Mouse (Mus musculus) heart, embryonic 11.5 days (tissue): ENCODE measurements around the gene Gsk3b. TPM values are rescaled to one million over a fixed set of nuclear protein-coding genes. Genes with fewer than 3 reads are reported as not detected.

Source experiments
- ATAC-seq: fragments of 200-750 bp; cut with Nextera tagmentation; replicated peaks from 2 replicates; pipeline ENCODE4 v1.8.0; 2017; ENCODE audit warnings: moderate library complexity; ENCODE audit not compliant: insufficient number of reproducible peaks, low FRiP score, low TSS enrichment
- H3K27ac ChIP-seq: fragments of 300-500 bp; sonication (generic); 2 replicates; pipeline ENCODE4 v1.5.1; 2014; ENCODE audit warnings: mild to moderate bottlenecking, low read depth, low read length
- H3K27me3 ChIP-seq: fragments of 300-500 bp; sonication (generic); 2 replicates; pipeline ENCODE4 v1.6.1; 2014; ENCODE audit warnings: mild to moderate bottlenecking, low read length, mixed read lengths; ENCODE audit not compliant: control insufficient read depth, insufficient read depth
- H3K36me3 ChIP-seq: fragments of 300-500 bp; sonication (generic); 2 replicates; pipeline ENCODE4 v1.6.1; 2014; ENCODE audit warnings: mild to moderate bottlenecking, low read length, moderate library complexity, mixed read lengths; ENCODE audit not compliant: control insufficient read depth, insufficient read depth
- H3K4me1 ChIP-seq: fragments of 300-500 bp; sonication (generic); 2 replicates; pipeline ENCODE4 v1.6.1; 2014; ENCODE audit warnings: low read length; ENCODE audit not compliant: control insufficient read depth, insufficient read depth
- H3K4me2 ChIP-seq: fragments of 300-500 bp; sonication (generic); 2 replicates; pipeline ENCODE4 v1.6.1; 2014; ENCODE audit warnings: mild to moderate bottlenecking, moderate library complexity
- H3K4me3 ChIP-seq: fragments of 300-500 bp; sonication (generic); 2 replicates; pipeline ENCODE4 v1.5.1; 2014; ENCODE audit warnings: low read depth, low read length
- H3K9ac ChIP-seq: fragments of 300-500 bp; sonication (generic); 2 replicates; pipeline ENCODE4 v1.6.1; 2014; ENCODE audit warnings: mild to moderate bottlenecking, low read depth, low read length, moderate library complexity
- H3K9me3 ChIP-seq: fragments of 300-500 bp; sonication (generic); replicated peaks from 2 replicates; pipeline ENCODE4 v1.6.1; 2016; ENCODE audit warnings: low read length; ENCODE audit not compliant: control insufficient read depth
- WGBS: fragments of 180-500 bp; shearing (Covaris S2); extraction: QIAGEN DNeasy Blood & Tissue Kit; methylation state at CpG from one replicate; pipeline ENCODE4 v1.1.7; 2014; ENCODE audit not compliant: insufficient replicate concordance; 5-methylcytosine and 5-hydroxymethylcytosine counted together
- polyA plus RNA-seq: library from polyadenylated mRNA; unstranded; fragments of >200 nt; fragmentation: Nextera tagmentation; extraction: Ambion mirVana; gene quantifications from 2 replicates; pipeline ENCODE4 v1.2.1, GENCODE M21; 2014

Gsk3b gene
- polyA plus RNA-seq, 1 experiment from 2014 or later = 57.5 TPM

GRCm38 (mm10) chr16:38080201-38080600 is 8.6 kb upstream of the Gsk3b start:
- no peaks in the 10 kb centered on the region for H3K9me3 ChIP-seq
- 60% methylated on average over 1 of the region's 1 CpGs for WGBS
- no peak overlapping the region for H3K4me2 ChIP-seq
- no peaks in the 10 kb centered on the region for H3K36me3 ChIP-seq
- no peak overlapping the region for H3K9ac ChIP-seq
- H3K27ac ChIP-seq = no peak overlapping the region
- H3K27me3 ChIP-seq = no peaks in the 10 kb centered on the region
- H3K4me1 ChIP-seq = no peaks in the 10 kb centered on the region
- no peak for ATAC-seq
- H3K4me3 ChIP-seq = no peak overlapping the region

GRCm38 (mm10) chr16:38087231-38087630 is 1.6 kb upstream of the Gsk3b start:
- WGBS = 50% methylated on average over 10 of the region's 10 CpGs
- no peaks in the 10 kb centered on the region for H3K9me3 ChIP-seq
- H3K4me2 ChIP-seq = peak overlapping the region; percentile 91
- H3K4me1 ChIP-seq = no peaks in the 10 kb centered on the region; the same call in 1 of the 2 replicates
- peak overlapping the region; percentile 18; the same call in 1 of the 2 replicates for H3K9ac ChIP-seq
- peak overlapping the region; percentile 97; the same call in 1 of the 2 replicates for H3K27ac ChIP-seq
- H3K27me3 ChIP-seq = no peaks in the 10 kb centered on the region
- H3K4me3 ChIP-seq = peak overlapping the region; percentile 70
- no peaks in the 10 kb centered on the region for H3K36me3 ChIP-seq
- ATAC-seq = no peak

GRCm38 (mm10) chr16:38087645-38088125 is 1.1 kb upstream of the Gsk3b start:
- 6% methylated on average over 11 of the region's 11 CpGs for WGBS
- no peak for ATAC-seq
- peak overlapping the region; percentile 97 for H3K27ac ChIP-seq

DNA sequence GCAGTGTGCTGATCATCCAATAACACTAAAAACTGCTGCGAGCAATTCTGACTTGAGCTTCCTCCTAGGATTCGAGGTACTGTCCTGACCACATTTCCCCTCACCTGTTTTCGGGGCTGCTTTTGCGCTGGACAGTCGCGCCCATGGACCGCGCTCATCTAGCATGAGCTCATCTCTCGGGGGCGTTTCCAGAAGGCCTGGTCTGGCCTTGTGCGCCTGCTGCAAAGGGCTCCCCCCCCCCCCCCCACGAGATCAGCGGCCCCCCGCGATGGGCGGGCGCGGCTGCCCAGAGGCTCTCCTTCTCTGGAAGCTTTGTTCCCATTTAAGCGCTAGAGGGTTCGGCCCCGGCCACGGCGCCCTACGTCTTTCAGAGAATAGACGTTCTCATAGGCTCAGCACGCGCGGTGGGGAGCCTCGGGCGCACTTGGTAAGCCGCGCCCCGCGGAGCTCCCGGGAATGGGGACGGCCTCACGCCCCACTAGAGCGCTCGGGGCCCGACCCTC is 624 bp upstream of the Gsk3b start:
- Histone ChIP-seq H3K4me1 (peaks cover 4% of the 10 kb centered on the region; the same call in 1 of the 2 replicates), H3K27me3 (no peaks in the 10 kb centered on the region), H3K4me3 (peak overlapping the region; percentile 70), H3K9me3 (no peaks in the 10 kb centered on the region), H3K4me2 (peak overlapping the region; percentile 91), H3K9ac (peak overlapping the region; percentile 92), H3K36me3 (no peaks in the 10 kb centered on the region), H3K27ac (peak overlapping the region; percentile 97)
- peak; percentile 20 for ATAC-seq
- 1% methylated on average over 39 of the region's 40 CpGs for WGBS

More at GRCm38 (mm10) chr16:38087645-38088125, 1.1 kb upstream of the Gsk3b start:
- Histone ChIP-seq H3K4me1 (peaks cover 3% of the 10 kb centered on the region; the same call in 1 of the 2 replicates), H3K9me3 (no peaks in the 10 kb centered on the region), H3K9ac (peak overlapping the region; percentile 92), H3K4me2 (peak overlapping the region; percentile 91), H3K27me3 (no peaks in the 10 kb centered on the region), H3K36me3 (no peaks in the 10 kb centered on the region), H3K4me3 (peak overlapping the region; percentile 70)

- WGBS = under 1% methylated on average over 64 of the region's 76 CpGs
- Histone ChIP-seq H3K4me1 (peaks cover 10% of the 10 kb centered on the region), H3K27me3 (no peaks in the 10 kb centered on the region), H3K4me3 (peak overlapping the region; percentile 70), H3K9ac (peak overlapping the region; percentile 99), H3K9me3 (no peaks in the 10 kb centered on the region), H3K27ac (peak overlapping the region; percentile 97), H3K4me2 (peak overlapping the region; percentile 87), H3K36me3 (no peaks in the 10 kb centered on the region)
- ATAC-seq = peak; percentile 0; the same call in 1 of the 2 replicates
Observed at GRCm38 (mm10) chr16:38089447-38090170, 808 bp downstream of the Gsk3b start.

DNA sequence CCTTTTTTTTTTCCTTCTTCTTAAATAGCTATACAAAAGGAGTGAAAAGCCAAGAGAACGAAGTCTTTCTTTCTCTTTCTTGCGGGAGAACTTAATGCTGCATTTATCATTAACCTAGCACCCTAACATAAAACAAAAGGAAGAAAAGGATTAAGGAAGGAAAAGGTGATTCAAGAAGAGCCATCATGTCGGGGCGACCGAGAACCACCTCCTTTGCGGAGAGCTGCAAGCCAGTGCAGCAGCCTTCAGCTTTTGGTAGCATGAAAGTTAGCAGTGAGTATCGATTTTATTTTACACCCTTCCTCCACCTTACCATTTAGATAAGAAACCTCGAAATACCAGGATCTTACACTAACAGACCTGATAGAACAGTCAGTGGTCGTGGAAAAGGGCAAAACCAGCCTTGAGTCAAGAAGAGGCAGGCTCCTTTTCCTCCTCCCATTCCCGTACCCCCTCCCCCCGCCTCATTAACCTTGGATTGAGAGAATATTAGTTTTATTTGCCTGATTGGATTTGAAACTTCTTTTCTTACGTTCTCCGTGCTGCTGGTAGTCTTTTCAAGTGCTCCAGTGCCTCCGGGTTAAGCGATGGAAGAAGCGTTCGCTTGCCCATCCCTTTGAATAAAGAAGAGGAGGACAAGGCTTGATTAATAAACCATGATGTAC is 1.7 kb downstream of the Gsk3b start:
- peak overlapping the region; percentile 70 for H3K4me3 ChIP-seq
- H3K9ac ChIP-seq = peak overlapping the region; percentile 75
- no peaks in the 10 kb centered on the region for H3K9me3 ChIP-seq
- peak overlapping the region; percentile 97 for H3K27ac ChIP-seq
- no peaks in the 10 kb centered on the region for H3K27me3 ChIP-seq
- H3K4me1 ChIP-seq = peaks cover 16% of the 10 kb centered on the region
- H3K4me2 ChIP-seq = peak overlapping the region; percentile 87
- H3K36me3 ChIP-seq = no peaks in the 10 kb centered on the region
- WGBS = under 1% methylated on average over 17 of the region's 17 CpGs
- no peak for ATAC-seq

GRCm38 (mm10) chr16:38091041-38091440 is 2.2 kb downstream of the Gsk3b start:
- Histone ChIP-seq H3K9me3 (no peaks in the 10 kb centered on the region), H3K36me3 (no peaks in the 10 kb centered on the region), H3K9ac (peak overlapping the region; percentile 75), H3K4me2 (peak overlapping the region; percentile 87), H3K4me3 (peak overlapping the region; percentile 70), H3K4me1 (peaks cover 22% of the 10 kb centered on the region), H3K27ac (peak overlapping the region; percentile 97), H3K27me3 (no peaks in the 10 kb centered on the region)
- 0% methylated on average over 5 of the region's 5 CpGs for WGBS
- ATAC-seq = no peak

- H3K9me3 ChIP-seq = no peaks in the 10 kb centered on the region
- 30% methylated on average over 5 of the region's 5 CpGs for WGBS
- peaks cover 22% of the 10 kb centered on the region for H3K4me1 ChIP-seq
- no peak overlapping the region for H3K27ac ChIP-seq
- H3K9ac ChIP-seq = peak overlapping the region; percentile 67
- H3K4me2 ChIP-seq = peak overlapping the region; percentile 87
- H3K27me3 ChIP-seq = no peaks in the 10 kb centered on the region
- no peaks in the 10 kb centered on the region for H3K36me3 ChIP-seq
- no peak for ATAC-seq
- H3K4me3 ChIP-seq = peak overlapping the region; percentile 70
Observed at GRCm38 (mm10) chr16:38091706-38092105, 2.9 kb downstream of the Gsk3b start.
